Mouse (Mus musculus) liver, postnatal 0 days (tissue): ENCODE results near the gene Cdk9.

ENCODE experiments used
- CTCF ChIP-seq: sonication (generic); IDR thresholded peaks from 2 replicates; pipeline ENCODE4 v1.5.1; 2016; ENCODE audit warnings: antibody characterized with exemption, low read depth
- EP300 ChIP-seq: IDR thresholded peaks from 2 replicates; pipeline ENCODE4 v1.6.1; 2016; ENCODE audit warnings: antibody characterized with exemption, low read depth, mild to moderate bottlenecking

GRCm38 (mm10) chr2:32699680-32700079 lies 13.2 kb downstream of the Cdk9 start:
- TF ChIP-seq CTCF (no peak), EP300 (no peak)
